Mouse (Mus musculus) heart, embryonic 13.5 days (tissue): ENCODE results near the gene Smagp. TPM values are rescaled to one million over a fixed set of nuclear protein-coding genes. Genes with fewer than 3 reads are reported as not detected.
"Not testable (repeated sequence)": the region's sequence is repeated elsewhere in the genome, so short reads cannot be mapped to it uniquely, and the experiment has no call there.

Experiments
- ATAC-seq: fragments of 200-750 bp; cut with Nextera tagmentation; 2 replicates; pipeline ENCODE4 v1.8.0; 2017; ENCODE audit warnings: moderate TSS enrichment; ENCODE audit not compliant: insufficient number of reproducible peaks, low FRiP score, low TSS enrichment; ENCODE audit errors: extremely low read depth
- H3K27ac ChIP-seq: fragments of 300-500 bp; sonication (generic); replicated peaks from 2 replicates; pipeline ENCODE4 v1.5.1; 2015; ENCODE audit warnings: moderate library complexity, mild to moderate bottlenecking, inconsistent platforms
- H3K27me3 ChIP-seq: fragments of 300-500 bp; sonication (generic); replicated peaks from 2 replicates; pipeline ENCODE4 v1.6.1; 2015; ENCODE audit warnings: mild to moderate bottlenecking, inconsistent platforms
- H3K36me3 ChIP-seq: fragments of 300-500 bp; sonication (generic); 2 replicates; pipeline ENCODE4 v1.6.1; 2015; ENCODE audit warnings: mild to moderate bottlenecking, inconsistent platforms
- H3K4me1 ChIP-seq: fragments of 300-500 bp; sonication (generic); 2 replicates; pipeline ENCODE4 v1.6.1; 2015; ENCODE audit warnings: inconsistent platforms
- H3K4me2 ChIP-seq: fragments of 300-500 bp; sonication (generic); 2 replicates; pipeline ENCODE4 v1.6.1; 2015; ENCODE audit warnings: inconsistent platforms, mild to moderate bottlenecking, moderate library complexity
- H3K4me3 ChIP-seq: fragments of 300-500 bp; sonication (generic); 2 replicates; pipeline ENCODE4 v1.5.1; 2015; ENCODE audit warnings: moderate library complexity, mild to moderate bottlenecking, inconsistent platforms
- H3K9ac ChIP-seq: fragments of 300-500 bp; sonication (generic); 2 replicates; pipeline ENCODE4 v1.6.1; 2015; ENCODE audit warnings: inconsistent platforms, mild to moderate bottlenecking, moderate library complexity
- H3K9me3 ChIP-seq: fragments of 300-500 bp; sonication (generic); 2 replicates; pipeline ENCODE4 v1.6.1; 2016; ENCODE audit warnings: inconsistent platforms
- WGBS: fragments of 180-500 bp; shearing (Covaris S2); methylation state at CpG from one replicate; pipeline ENCODE4 v1.1.7; 2015; ENCODE audit warnings: mixed read lengths; 5-methylcytosine and 5-hydroxymethylcytosine counted together
- polyA plus RNA-seq: library from polyadenylated mRNA; unstranded; fragments of >200 nt; fragmentation: Nextera tagmentation; extraction: Ambion mirVana; gene quantifications from 2 replicates; pipeline ENCODE4 v1.2.1, GENCODE M21; 2015

Gene Smagp
- polyA plus RNA-seq, 1 experiment from 2014 or later = 16.0 TPM

GRCm38 (mm10) chr15:100623754-100624153 lies 13.0 kb downstream of the Smagp start:
- peaks cover 12% of the 10 kb centered on the region for H3K4me1 ChIP-seq
- H3K27ac ChIP-seq = no peak overlapping the region
- H3K36me3 ChIP-seq = peaks cover 23% of the 10 kb centered on the region
- H3K9ac ChIP-seq = no peak overlapping the region
- WGBS = 84% methylated on average over 9 of the region's 9 CpGs
- H3K4me2 ChIP-seq = no peak overlapping the region
- no peak overlapping the region for H3K4me3 ChIP-seq
- no peaks in the 10 kb centered on the region for H3K27me3 ChIP-seq
- no peak for ATAC-seq
- no peaks in the 10 kb centered on the region for H3K9me3 ChIP-seq

- no peak overlapping the region for H3K4me2 ChIP-seq
- H3K9ac ChIP-seq = peak overlapping the region; percentile 9; the same call in 1 of the 2 replicates
- H3K27me3 ChIP-seq = no peaks in the 10 kb centered on the region
- peaks cover 38% of the 10 kb centered on the region for H3K36me3 ChIP-seq
- no peaks in the 10 kb centered on the region for H3K9me3 ChIP-seq
- 0 out of 2 replicates have a peak, but pooled peaks cover under 1% of the 10 kb centered on the region for H3K4me1 ChIP-seq
- 78% methylated on average over 7 of the region's 7 CpGs for WGBS
- no peak overlapping the region for H3K4me3 ChIP-seq
- peak overlapping the region; percentile 22 for H3K27ac ChIP-seq
- ATAC-seq = no peak
Measured at GRCm38 (mm10) chr15:100622164-100622563, 14.6 kb downstream of the Smagp start.

- H3K4me2 ChIP-seq, H3K9ac ChIP-seq, H3K27me3 ChIP-seq, ATAC-seq, H3K4me1 ChIP-seq, H3K4me3 ChIP-seq, H3K9me3 ChIP-seq: not testable (repeated sequence)
- Histone ChIP-seq H3K27ac (peak overlapping the region; percentile 22; the same call in 1 of the 2 replicates), H3K36me3 (peaks cover 41% of the 10 kb centered on the region)
- WGBS = 57% methylated on average over 9 of the region's 9 CpGs
Measured at GRCm38 (mm10) chr15:100621671-100622070, 15.1 kb downstream of the Smagp start.

GRCm38 (mm10) chr15:100619200-100619599 lies 17.5 kb downstream of the Smagp start:
- Histone ChIP-seq H3K4me3 (no peak overlapping the region), H3K4me1 (peaks cover 11% of the 10 kb centered on the region), H3K9ac (no peak overlapping the region), H3K36me3 (peaks cover 41% of the 10 kb centered on the region), H3K9me3 (no peaks in the 10 kb centered on the region), H3K4me2 (no peak overlapping the region), H3K27me3 (no peaks in the 10 kb centered on the region), H3K27ac (no peak overlapping the region)
- ATAC-seq = no peak
- 75% methylated on average over 7 of the region's 7 CpGs for WGBS

GRCm38 (mm10) chr15:100616221-100616620 lies 20.5 kb downstream of the Smagp start:
- Histone ChIP-seq H3K27ac (peak overlapping the region; percentile 98), H3K9ac (peak overlapping the region; percentile 92), H3K36me3 (peaks cover 41% of the 10 kb centered on the region), H3K4me3 (peak overlapping the region; percentile 86), H3K4me2 (peak overlapping the region; percentile 85), H3K27me3 (no peaks in the 10 kb centered on the region), H3K9me3 (no peaks in the 10 kb centered on the region), H3K4me1 (peaks cover 23% of the 10 kb centered on the region)
- ATAC-seq = no peak
- WGBS = under 1% methylated on average over 19 of the region's 19 CpGs

- Histone ChIP-seq H3K4me2 (peak overlapping the region; percentile 85), H3K36me3 (peaks cover 38% of the 10 kb centered on the region), H3K27me3 (no peaks in the 10 kb centered on the region), H3K4me3 (peak overlapping the region; percentile 86), H3K9ac (peak overlapping the region; percentile 92), H3K4me1 (peaks cover 23% of the 10 kb centered on the region), H3K9me3 (no peaks in the 10 kb centered on the region), H3K27ac (peak overlapping the region; percentile 98)
- WGBS = under 1% methylated on average over 29 of the region's 43 CpGs
- ATAC-seq = peak; percentile 65
Measured at GRCm38 (mm10) chr15:100615825-100616220, 20.9 kb downstream of the Smagp start.

GRCm38 (mm10) chr15:100614996-100615824 lies 21.5 kb downstream of the Smagp start, which contains the start of gene Dazap2:
Dazap2 (plus strand) TSS chr15:100615349.
- H3K9me3 ChIP-seq = no peaks in the 10 kb centered on the region
- peak within 1 kb of the TSS; percentile 86 for H3K4me3 ChIP-seq
- ATAC-seq = peak; percentile 85
- H3K36me3 ChIP-seq = peaks cover 32% of the 10 kb centered on the region
- WGBS = under 1% methylated on average over 93 of the region's 99 CpGs
- H3K27me3 ChIP-seq = no peaks in the 10 kb centered on the region
- peak within 1 kb of the TSS; percentile 98 for H3K27ac ChIP-seq
- peak within 1 kb of the TSS; percentile 85 for H3K4me2 ChIP-seq
- H3K4me1 ChIP-seq = peaks cover 23% of the 10 kb centered on the region
- peak within 1 kb of the TSS; percentile 92 for H3K9ac ChIP-seq

GRCm38 (mm10) chr15:100614218-100614995 lies 22.3 kb downstream of the Smagp start:
- peak; percentile 24 for ATAC-seq
- peak overlapping the region; percentile 86 for H3K4me3 ChIP-seq

GRCm38 (mm10) chr15:100613584-100613983 lies 23.2 kb downstream of the Smagp start:
- 9% methylated on average over 16 of the region's 16 CpGs for WGBS
- no peak for ATAC-seq
- Histone ChIP-seq H3K4me1 (peaks cover 23% of the 10 kb centered on the region), H3K27me3 (peaks cover 11% of the 10 kb centered on the region; the same call in 1 of the 2 replicates), H3K27ac (no peak overlapping the region), H3K9me3 (no peaks in the 10 kb centered on the region), H3K9ac (peak overlapping the region; percentile 60), H3K36me3 (peaks cover 16% of the 10 kb centered on the region), H3K4me2 (peak overlapping the region; percentile 78), H3K4me3 (peak overlapping the region; percentile 39)

More at GRCm38 (mm10) chr15:100614218-100614995, 22.3 kb downstream of the Smagp start:
- peak overlapping the region; percentile 98 for H3K27ac ChIP-seq
- peaks cover 24% of the 10 kb centered on the region for H3K36me3 ChIP-seq
- 11% methylated on average over 43 of the region's 43 CpGs for WGBS
- peak overlapping the region; percentile 78 for H3K4me2 ChIP-seq
- H3K9ac ChIP-seq = peak overlapping the region; percentile 77
- H3K4me1 ChIP-seq = peaks cover 23% of the 10 kb centered on the region
- H3K27me3 ChIP-seq = peaks cover 7% of the 10 kb centered on the region; the same call in 1 of the 2 replicates
- H3K9me3 ChIP-seq = no peaks in the 10 kb centered on the region

GRCm38 (mm10) chr15:100612432-100612831 lies 24.3 kb downstream of the Smagp start:
- Histone ChIP-seq H3K4me2 (no peak overlapping the region), H3K4me3 (no peak overlapping the region), H3K9me3 (no peaks in the 10 kb centered on the region), H3K27ac (no peak overlapping the region), H3K36me3 (peaks cover 4% of the 10 kb centered on the region), H3K9ac (no peak overlapping the region), H3K27me3 (peaks cover 14% of the 10 kb centered on the region; the same call in 1 of the 2 replicates), H3K4me1 (peaks cover 23% of the 10 kb centered on the region)
- 67% methylated on average over 2 of the region's 2 CpGs for WGBS
- ATAC-seq = no peak

GRCm38 (mm10) chr15:100611951-100612350 lies 24.8 kb downstream of the Smagp start:
- no peaks in the 10 kb centered on the region for H3K9me3 ChIP-seq
- WGBS = 78% methylated on average over 7 of the region's 7 CpGs
- H3K36me3 ChIP-seq = peaks cover under 1% of the 10 kb centered on the region; the same call in 1 of the 2 replicates
- H3K4me1 ChIP-seq = peaks cover 21% of the 10 kb centered on the region
- no peak overlapping the region for H3K4me2 ChIP-seq
- no peak overlapping the region for H3K4me3 ChIP-seq
- H3K27ac ChIP-seq = no peak overlapping the region
- ATAC-seq = no peak
- H3K27me3 ChIP-seq = peaks cover 14% of the 10 kb centered on the region; the same call in 1 of the 2 replicates
- H3K9ac ChIP-seq = no peak overlapping the region
